Mouse (Mus musculus) left cerebral cortex, postnatal 36 days (tissue): Measurements from ENCODE around the gene Nek3. TPM values are rescaled to one million over a fixed set of nuclear protein-coding genes. Genes with fewer than 3 reads are reported as not detected.

Experiments used
- DNase-seq, 2 experiments: peaks; one replicate each; pipeline ENCODE4 v3.0.0; 2021 to 2022; ENCODE audit warnings: low spot score in 2 of 2, mixed read lengths in 1 of 2
- intact Hi-C: fragments of 180-260 bp; cut with DNase I; formaldehyde crosslinking; loops from one replicate; pipeline ENCODE4 v1.15.1; 2025
- total RNA-seq, 2 experiments: library from RNA; stranded (reverse); gene quantifications; 2 replicates each; pipeline ENCODE4 v1.2.3; 2021

Nek3 gene
- total RNA-seq: 1 to 10 TPM; 1.7 to 2.2 TPM

- intact Hi-C loops: loop anchor here (2.0 to 10.0 kb wide), 3 partner anchors 27 to 174 kb away; partner anchors contain the start of genes Alg11, Atp7b and Vps36
- peak; percentile 74 to 76 for DNase-seq
These were observed at the start of gene Nek3 for GRCm38 (mm10) chr8:22166080-22166603. Gene Nek3 (minus strand): TSS chr8:22166435.

GRCm38 (mm10) chr8:22214826-22215225 lies 48.6 kb upstream of the Nek3 start:
- no peak for DNase-seq
- intact Hi-C loops: no loop called here

- DNase-seq: no peak
- intact Hi-C loops: no loop called here
These were observed 42.8 kb upstream of the Nek3 start for GRCm38 (mm10) chr8:22209012-22209411.

GRCm38 (mm10) chr8:22207535-22207934 lies 41.3 kb upstream of the Nek3 start:
- intact Hi-C loops: no loop called here
- DNase-seq: no peak

- intact Hi-C loops: no loop called here
- no peak for DNase-seq
These were observed 33.2 kb upstream of the Nek3 start for GRCm38 (mm10) chr8:22199481-22199880.

GRCm38 (mm10) chr8:22197914-22198313 lies 31.7 kb upstream of the Nek3 start:
- intact Hi-C loops: no loop called here

GRCm38 (mm10) chr8:22193432-22194010 lies 27.3 kb upstream of the Nek3 start:
- intact Hi-C loops: loop anchor here (2.0 to 5.0 kb wide), 4 partner anchors 27 to 217 kb away; partner anchors contain the start of genes Mrps31, Nek3 and Slc25a15
- DNase-seq: no peak

More at GRCm38 (mm10) chr8:22197914-22198313, 31.7 kb upstream of the Nek3 start:
- DNase-seq: no peak

- intact Hi-C loops: loop anchor here (2.0 to 5.0 kb wide), 4 partner anchors 26 to 218 kb away; partner anchors contain the start of genes Mrps31, Nek3 and Slc25a15
- peak; percentile 88 to 90 for DNase-seq
These were observed 26.6 kb upstream of the Nek3 start, which contains the start of gene Vps36 for GRCm38 (mm10) chr8:22192660-22193431. Gene Vps36 (plus strand): TSS chr8:22192809.

GRCm38 (mm10) chr8:22185431-22186397 lies 19.5 kb upstream of the Nek3 start, which contains the start of gene Ckap2:
Gene Ckap2 (minus strand): TSS chr8:22185819.
- DNase-seq: peak; percentile 76 to 79
- intact Hi-C loops: no loop called here

GRCm38 (mm10) chr8:22184884-22185283 lies 18.6 kb upstream of the Nek3 start:
- intact Hi-C loops: no loop called here

GRCm38 (mm10) chr8:22175966-22176365 lies 9.7 kb upstream of the Nek3 start:
- intact Hi-C loops: no loop called here
- DNase-seq: no peak

More at GRCm38 (mm10) chr8:22184884-22185283, 18.6 kb upstream of the Nek3 start:
- no peak for DNase-seq

GRCm38 (mm10) chr8:22169167-22169566 lies 2.9 kb upstream of the Nek3 start:
- intact Hi-C loops: loop anchor here (5.0 to 10.0 kb wide), 2 partner anchors 104 to 177 kb away; partner anchors contain the start of genes Alg11 and Atp7b
- DNase-seq: peak; percentile 9 to 12

GRCm38 (mm10) chr8:22165251-22166079 lies 770 bp downstream of the Nek3 start:
- DNase-seq: no peak
- intact Hi-C loops: loop anchor here (2.0 to 10.0 kb wide), 3 partner anchors 27 to 173 kb away; partner anchors contain the start of genes Alg11, Atp7b and Vps36

GRCm38 (mm10) chr8:22164431-22164830 lies 1.8 kb downstream of the Nek3 start:
- intact Hi-C loops: loop anchor here (10.0 kb wide), 1 partner anchor 100 kb away; the partner anchor contains the start of genes Alg11 and Atp7b
- DNase-seq: no peak

- intact Hi-C loops: loop anchor here (10.0 kb wide), 1 partner anchor 97 kb away; the partner anchor contains the start of genes Alg11 and Atp7b
- DNase-seq: no peak
These were observed 4.0 kb downstream of the Nek3 start for GRCm38 (mm10) chr8:22162206-22162605.

GRCm38 (mm10) chr8:22150345-22150663 lies 15.9 kb downstream of the Nek3 start:
- intact Hi-C loops: no loop called here
- no peak for DNase-seq

GRCm38 (mm10) chr8:22149643-22150344 lies 16.4 kb downstream of the Nek3 start:
- no peak for DNase-seq
- intact Hi-C loops: no loop called here

- no peak for DNase-seq
- intact Hi-C loops: no loop called here
These were observed 17.9 kb downstream of the Nek3 start for GRCm38 (mm10) chr8:22148367-22148740.
